Mouse (Mus musculus): ENCODE results near the gene Tm9sf2. TPM values are rescaled to one million over a fixed set of nuclear protein-coding genes. Genes with fewer than 3 reads are reported as not detected.
"Not testable (repeated sequence)": the region's sequence is repeated elsewhere in the genome, so short reads cannot be mapped to it uniquely, and the experiment has no call there.

Gene Tm9sf2
- polyA plus RNA-seq, 1 experiment: 22.3 TPM

GRCm38 (mm10) chr14:122081308-122081707, 25.5 kb upstream of the Tm9sf2 start:
- Histone ChIP-seq H3K4me1 (ENCODE audit: control insufficient read depth, insufficient read depth, low read length) (no peaks in the 10 kb centered on the region; the same call in 1 of the 2 replicates), H3K27ac (ENCODE audit: control insufficient read depth, insufficient read depth, low read depth, low read length, poor library complexity) (no peak overlapping the region), H3K4me3 (replicated peaks; ENCODE audit: control insufficient read depth, low read depth, low read length) (no peak overlapping the region)
- 28% methylated on average over 3 of the region's 3 CpGs for WGBS
- TF ChIP-seq CTCF (IDR thresholded peaks at IDR 0.05; ENCODE audit: control insufficient read depth, insufficient read depth, low read length) (no peak), POLR2A (IDR thresholded peaks at IDR 0.05; ENCODE audit: borderline replicate concordance, control insufficient read depth, low read depth, low read length) (no peak)

- 77% methylated on average over 7 of the region's 7 CpGs for WGBS
- TF ChIP-seq POLR2A (IDR thresholded peaks at IDR 0.05; ENCODE audit: borderline replicate concordance, control insufficient read depth, low read depth, low read length) (no peak), CTCF (IDR thresholded peaks at IDR 0.05; ENCODE audit: control insufficient read depth, insufficient read depth, low read length) (no peak)
Measured at GRCm38 (mm10) chr14:122083499-122083898, 23.3 kb upstream of the Tm9sf2 start.

GRCm38 (mm10) chr14:122087956-122088355, 18.9 kb upstream of the Tm9sf2 start:
- WGBS: 73% methylated on average over 5 of the region's 5 CpGs
- TF ChIP-seq CTCF (IDR thresholded peaks at IDR 0.05; ENCODE audit: control insufficient read depth, insufficient read depth, low read length): no peak

More at GRCm38 (mm10) chr14:122083499-122083898, 23.3 kb upstream of the Tm9sf2 start:
- Histone ChIP-seq H3K27ac (ENCODE audit: control insufficient read depth, insufficient read depth, low read depth, low read length, poor library complexity) (no peak overlapping the region), H3K4me1 (ENCODE audit: control insufficient read depth, insufficient read depth, low read length) (no peaks in the 10 kb centered on the region; the same call in 1 of the 2 replicates), H3K4me3 (replicated peaks; ENCODE audit: control insufficient read depth, low read depth, low read length) (no peak overlapping the region)

GRCm38 (mm10) chr14:122092363-122092762, 14.5 kb upstream of the Tm9sf2 start:
- H3K4me3 ChIP-seq (replicated peaks; ENCODE audit: control insufficient read depth, low read depth, low read length): no peak overlapping the region
- TF ChIP-seq CTCF (IDR thresholded peaks at IDR 0.05; ENCODE audit: control insufficient read depth, insufficient read depth, low read length): no peak
- no peak for TF ChIP-seq POLR2A (IDR thresholded peaks at IDR 0.05; ENCODE audit: borderline replicate concordance, control insufficient read depth, low read depth, low read length)
- no peak overlapping the region for H3K27ac ChIP-seq (ENCODE audit: control insufficient read depth, insufficient read depth, low read depth, low read length, poor library complexity)
- WGBS: 42% methylated on average over 4 of the region's 4 CpGs
- no peaks in the 10 kb centered on the region for H3K4me1 ChIP-seq (ENCODE audit: control insufficient read depth, insufficient read depth, low read length)

More at GRCm38 (mm10) chr14:122087956-122088355, 18.9 kb upstream of the Tm9sf2 start:
- Histone ChIP-seq H3K4me3 (replicated peaks; ENCODE audit: control insufficient read depth, low read depth, low read length) (no peak overlapping the region), H3K27ac (ENCODE audit: control insufficient read depth, insufficient read depth, low read depth, low read length, poor library complexity) (no peak overlapping the region), H3K4me1 (ENCODE audit: control insufficient read depth, insufficient read depth, low read length) (no peaks in the 10 kb centered on the region)

- TF ChIP-seq CTCF (IDR thresholded peaks at IDR 0.05; ENCODE audit: control insufficient read depth, insufficient read depth, low read length) (no peak), POLR2A (IDR thresholded peaks at IDR 0.05; ENCODE audit: borderline replicate concordance, control insufficient read depth, low read depth, low read length) (no peak)
- no peak overlapping the region for H3K27ac ChIP-seq (ENCODE audit: control insufficient read depth, insufficient read depth, low read depth, low read length, poor library complexity)
- no peak overlapping the region for H3K4me3 ChIP-seq (replicated peaks; ENCODE audit: control insufficient read depth, low read depth, low read length)
- 88% methylated on average over 11 of the region's 11 CpGs for WGBS
- H3K4me1 ChIP-seq (ENCODE audit: control insufficient read depth, insufficient read depth, low read length): no peaks in the 10 kb centered on the region
Measured at GRCm38 (mm10) chr14:122096331-122096730, 10.5 kb upstream of the Tm9sf2 start.

GRCm38 (mm10) chr14:122099584-122099983, 7.3 kb upstream of the Tm9sf2 start:
- no peaks in the 10 kb centered on the region for H3K4me1 ChIP-seq (ENCODE audit: control insufficient read depth, insufficient read depth, low read length)
- H3K27ac ChIP-seq (ENCODE audit: control insufficient read depth, insufficient read depth, low read depth, low read length, poor library complexity): no peak overlapping the region
- 39% methylated on average over 4 of the region's 4 CpGs for WGBS
- H3K4me3 ChIP-seq (replicated peaks; ENCODE audit: control insufficient read depth, low read depth, low read length): no peak overlapping the region
- TF ChIP-seq CTCF (IDR thresholded peaks at IDR 0.05; ENCODE audit: control insufficient read depth, insufficient read depth, low read length) (no peak), POLR2A (IDR thresholded peaks at IDR 0.05; ENCODE audit: borderline replicate concordance, control insufficient read depth, low read depth, low read length) (no peak)

GRCm38 (mm10) chr14:122101890-122102289, 4.9 kb upstream of the Tm9sf2 start:
- not testable (repeated sequence) for H3K27ac ChIP-seq (ENCODE audit: control insufficient read depth, insufficient read depth, low read depth, low read length, poor library complexity); H3K4me3 ChIP-seq (replicated peaks; ENCODE audit: control insufficient read depth, low read depth, low read length); H3K4me1 ChIP-seq (ENCODE audit: control insufficient read depth, insufficient read depth, low read length)
- 93% methylated on average over 9 of the region's 9 CpGs for WGBS

GRCm38 (mm10) chr14:122104881-122105280, 2.0 kb upstream of the Tm9sf2 start:
- Histone ChIP-seq H3K4me3 (replicated peaks; ENCODE audit: control insufficient read depth, low read depth, low read length) (peak overlapping the region; percentile 72), H3K4me1 (ENCODE audit: control insufficient read depth, insufficient read depth, low read length) (peaks cover 3% of the 10 kb centered on the region; the same call in 1 of the 2 replicates), H3K27ac (ENCODE audit: control insufficient read depth, insufficient read depth, low read depth, low read length, poor library complexity) (peak overlapping the region; percentile 91)
- TF ChIP-seq POLR2A (IDR thresholded peaks at IDR 0.05; ENCODE audit: borderline replicate concordance, control insufficient read depth, low read depth, low read length): peak; percentile 66; the same call in 1 of the 2 replicates
- TF ChIP-seq CTCF (IDR thresholded peaks at IDR 0.05; ENCODE audit: control insufficient read depth, insufficient read depth, low read length): no peak
- WGBS: 2% methylated on average over 24 of the region's 24 CpGs

Measured in bone marrow, adult 2 months (tissue).